ENCODE assay signal across 18 mouse cellular contexts in the genomic region with DNA sequence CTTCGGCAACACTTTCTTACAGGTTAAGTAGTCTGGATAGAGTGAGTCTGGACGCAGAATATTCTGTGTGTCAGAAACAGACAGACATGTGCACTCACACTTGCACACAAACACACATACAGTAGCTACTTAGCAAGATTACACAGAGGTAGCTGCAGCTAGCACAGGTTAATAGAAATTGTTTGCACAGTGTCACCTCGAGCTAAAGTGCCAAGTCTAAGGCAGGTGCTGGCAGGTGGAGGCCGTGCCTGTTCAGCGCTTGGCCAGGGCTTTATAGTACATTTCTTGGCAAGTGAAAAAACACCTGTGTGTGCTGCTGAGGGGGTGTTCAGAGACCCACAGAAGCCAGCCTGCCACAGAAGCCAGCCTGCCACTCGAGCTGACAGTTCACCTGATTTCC. TPM values are rescaled to one million over a fixed set of nuclear protein-coding genes. Genes with fewer than 3 reads are reported as not detected.
"Had no signal": no experiment of that assay in that cellular context is flagged by ENCODE, and none has a peak within 500 bp of the region (broad histone marks: within the 10 kb centered on the region; RNA-seq: fewer than 3 reads in every experiment).

No protein-coding gene starts in this region.

- H3K9me3 ChIP-seq: limb, embryonic 15.5 days; liver, embryonic 13.5 days; midbrain, embryonic 15.5 days; neural tube, embryonic 12.5 days had no signal

- H3K27ac ChIP-seq: limb, embryonic 15.5 days; liver, embryonic 13.5 days; midbrain, embryonic 15.5 days; neural tube, embryonic 12.5 days had no signal

- H3K27me3 ChIP-seq: limb, embryonic 15.5 days; liver, embryonic 13.5 days; midbrain, embryonic 15.5 days; neural tube, embryonic 12.5 days had no signal

- H3K36me3 ChIP-seq: limb, embryonic 15.5 days; liver, embryonic 13.5 days; midbrain, embryonic 15.5 days; neural tube, embryonic 12.5 days had no signal

- H3K4me2 ChIP-seq: limb, embryonic 15.5 days; liver, embryonic 13.5 days; midbrain, embryonic 11.5 days; midbrain, embryonic 15.5 days; neural tube, embryonic 12.5 days had no signal

- H3K4me1 ChIP-seq: limb, embryonic 15.5 days; liver, embryonic 13.5 days; neural tube, embryonic 12.5 days had no signal

- H3K9ac ChIP-seq: limb, embryonic 15.5 days; liver, embryonic 13.5 days; liver, postnatal 0 days; midbrain, embryonic 15.5 days; neural tube, embryonic 12.5 days had no signal

- DNase-seq: kidney, adult 2 months; kidney, postnatal 25 days; layer of hippocampus, adult 9-11 months; layer of hippocampus, postnatal 36 days; liver, embryonic 13.5 days; liver, postnatal 0 days; retina, postnatal 1 day; right cerebral cortex, postnatal 4 days; spleen, adult 18-20 months; thymus, adult 18-20 months; thymus, postnatal 14 days had no signal

- H3K4me3 ChIP-seq: limb, embryonic 15.5 days; liver, embryonic 13.5 days; midbrain, embryonic 15.5 days; neural tube, embryonic 12.5 days had no signal

- ATAC-seq: hindbrain, embryonic 16.5 days; inflammation-experienced regulatory T-cells, adult 6 months; liver, postnatal 0 days; midbrain, embryonic 15.5 days had no signal

RNA-seq across cellular contexts. Expression of a gene that starts 41.9 kb away (rescaled TPM):
- polyA plus RNA-seq: hindbrain, embryonic 16.5 days; inflammation-experienced regulatory T-cells, adult 6 months; limb, embryonic 11.5 days; liver, embryonic 13.5 days; liver, postnatal 0 days; midbrain, embryonic 11.5 days; midbrain, embryonic 15.5 days had no signal
